Mouse (Mus musculus): ENCODE results near the gene Bcl2l2. TPM values are rescaled to one million over a fixed set of nuclear protein-coding genes. Genes with fewer than 3 reads are reported as not detected.

Bcl2l2 gene
- 0.66 and 0.95 TPM in 2 replicates for polyA plus RNA-seq (2012)

DNA sequence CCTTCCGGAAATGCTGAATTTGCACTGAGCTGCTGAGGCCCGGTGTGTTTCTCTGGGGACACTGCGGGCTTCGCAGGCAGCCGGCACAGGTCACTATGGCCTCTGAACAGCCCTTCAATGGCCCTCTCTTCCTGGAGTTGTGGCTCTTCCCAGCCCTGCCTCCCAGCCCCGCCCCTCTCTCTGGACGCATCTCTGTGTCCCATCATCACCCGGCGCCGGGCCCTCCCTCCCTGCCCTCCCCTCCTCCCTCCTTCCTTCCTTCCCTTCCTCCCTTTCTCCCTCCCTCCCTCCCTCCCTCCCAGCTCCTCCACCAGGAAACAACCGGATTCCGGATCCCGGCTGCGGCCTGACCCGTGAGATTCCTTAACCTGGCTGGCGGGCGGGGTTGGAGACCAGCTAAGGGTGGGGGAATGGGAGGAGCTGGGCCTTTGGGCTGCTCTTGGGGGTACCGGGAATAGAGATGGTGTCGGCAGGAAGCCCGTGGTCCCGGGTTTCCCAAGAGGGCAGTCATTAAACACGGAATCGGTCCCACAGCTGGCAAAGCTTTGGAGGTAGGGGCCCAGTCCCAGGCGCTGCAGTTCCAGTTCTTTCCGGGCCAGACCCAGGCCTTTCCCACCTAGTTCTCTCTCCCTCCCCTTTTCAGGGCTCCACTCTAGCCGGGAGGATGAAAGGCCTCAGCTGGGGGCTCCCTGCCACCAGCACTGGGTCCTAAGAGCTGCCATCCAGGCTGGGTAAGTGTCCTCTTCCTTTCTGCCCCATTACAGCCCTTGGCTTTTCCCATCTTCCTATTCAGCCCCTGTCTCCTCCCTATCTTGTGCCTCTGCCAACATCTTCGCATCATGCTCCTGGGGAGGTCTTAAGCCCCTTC lies at the start of gene Bcl2l2, which contains the start of gene Gm20521:
Gene Bcl2l2 (plus strand): TSS at position 224 of the 868 bp plus-strand sequence.
Gene Gm20521 (plus strand): TSS at position 288 of the 868 bp plus-strand sequence.
- Histone ChIP-seq H3K4me3 (replicated peaks) (peak within 1 kb of the TSS; percentile 59), H3K36me3 (ENCODE audit: control insufficient read depth) (peaks cover 4% of the 10 kb centered on the region; the same call in 1 of the 2 replicates), H3K27me3 (ENCODE audit: control insufficient read depth) (peaks cover 3% of the 10 kb centered on the region; the same call in 1 of the 2 replicates), H3K9me3 (ENCODE audit: control insufficient read depth, low read length) (peaks cover 5% of the 10 kb centered on the region), H3K4me1 (ENCODE audit: control insufficient read depth) (peaks cover 20% of the 10 kb centered on the region)
- TF ChIP-seq TAL1 (IDR thresholded peaks at IDR 0.05; ENCODE audit: low read length) (no peak), GATA1 (IDR thresholded peaks at IDR 0.05; ENCODE audit: low read length) (no peak)

DNA sequence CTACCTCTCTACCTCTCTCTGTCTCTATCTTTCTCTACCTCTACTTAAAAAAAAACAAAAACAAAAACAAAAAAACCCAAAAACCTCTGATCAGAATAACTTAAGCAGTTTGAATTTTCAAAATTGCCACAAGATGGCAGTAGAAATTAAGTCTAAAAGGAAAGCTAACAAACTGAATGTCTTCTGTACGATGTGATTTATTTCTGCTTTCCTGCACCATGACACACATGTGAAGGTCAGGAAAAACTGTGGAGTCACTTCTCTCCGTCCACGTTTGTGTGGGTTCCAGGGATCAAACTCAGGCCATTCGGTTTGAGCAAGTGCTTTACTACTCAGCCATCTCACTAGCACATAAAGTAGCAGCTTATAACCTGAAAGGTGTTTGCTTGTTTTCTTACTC lies 39.7 kb upstream of the Bcl2l2 start:
- no peaks in the 10 kb centered on the region for H3K4me1 ChIP-seq (ENCODE audit: control insufficient read depth)
- no peaks in the 10 kb centered on the region for H3K36me3 ChIP-seq (ENCODE audit: control insufficient read depth)
- TF ChIP-seq GATA1 (IDR thresholded peaks at IDR 0.05; ENCODE audit: low read length) (no peak), TAL1 (IDR thresholded peaks at IDR 0.05; ENCODE audit: low read length) (no peak)

DNA sequence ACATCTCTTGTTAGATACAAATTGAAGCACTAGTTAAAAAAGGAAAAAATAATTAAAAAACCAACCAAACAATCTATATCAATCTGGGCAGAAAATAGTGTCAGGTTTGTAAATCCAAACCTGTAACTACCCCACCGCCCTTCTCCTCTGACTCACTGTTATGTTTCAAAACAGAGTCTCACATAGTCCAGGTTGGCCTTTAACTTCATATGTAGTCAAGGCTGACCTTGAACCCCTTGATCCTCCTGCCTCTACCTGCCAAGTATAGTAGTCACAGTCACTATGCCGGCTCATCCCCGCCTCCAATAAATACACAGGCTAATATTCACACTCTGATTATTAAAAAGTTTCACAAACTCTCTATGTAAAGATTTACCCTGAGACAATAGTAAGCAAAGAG lies 27.5 kb upstream of the Bcl2l2 start:
- TF ChIP-seq GATA1 (IDR thresholded peaks at IDR 0.05; ENCODE audit: low read length) = no peak
- Histone ChIP-seq H3K36me3 (ENCODE audit: control insufficient read depth) (no peaks in the 10 kb centered on the region), H3K27me3 (ENCODE audit: control insufficient read depth) (no peaks in the 10 kb centered on the region), H3K4me1 (ENCODE audit: control insufficient read depth) (no peaks in the 10 kb centered on the region), H3K9me3 (ENCODE audit: control insufficient read depth, low read length) (no peaks in the 10 kb centered on the region), H3K4me3 (replicated peaks) (no peak overlapping the region)

More for the DNA sequence above, 39.7 kb upstream of the Bcl2l2 start:
- H3K9me3 ChIP-seq (ENCODE audit: control insufficient read depth, low read length) = no peaks in the 10 kb centered on the region
- no peak overlapping the region for H3K4me3 ChIP-seq (replicated peaks)
- no peaks in the 10 kb centered on the region for H3K27me3 ChIP-seq (ENCODE audit: control insufficient read depth)

DNA sequence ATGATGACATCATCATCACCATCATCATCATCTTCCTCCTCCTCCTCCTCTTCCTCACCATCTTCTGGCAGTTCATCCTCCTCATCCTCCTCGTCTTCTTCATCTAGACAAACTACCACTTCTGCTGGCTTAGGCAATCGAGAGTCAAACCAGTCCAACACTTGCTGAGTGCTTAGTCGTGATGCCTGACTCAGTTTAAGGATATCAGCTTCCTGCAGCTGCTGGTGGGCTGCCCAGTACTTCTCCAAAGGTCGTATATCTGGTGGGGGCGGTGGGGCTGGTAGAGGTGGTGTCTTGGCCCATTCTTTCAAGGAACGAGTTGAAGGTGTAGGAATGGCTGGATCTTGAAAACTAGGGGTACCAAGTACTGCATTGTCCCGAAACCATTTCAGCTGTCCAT lies 26.5 kb upstream of the Bcl2l2 start:
- Histone ChIP-seq H3K4me1 (ENCODE audit: control insufficient read depth) (no peaks in the 10 kb centered on the region), H3K4me3 (replicated peaks) (no peak overlapping the region), H3K27me3 (ENCODE audit: control insufficient read depth) (no peaks in the 10 kb centered on the region), H3K36me3 (ENCODE audit: control insufficient read depth) (no peaks in the 10 kb centered on the region), H3K9me3 (ENCODE audit: control insufficient read depth, low read length) (no peaks in the 10 kb centered on the region)
- TF ChIP-seq GATA1 (IDR thresholded peaks at IDR 0.05; ENCODE audit: low read length) (no peak), TAL1 (IDR thresholded peaks at IDR 0.05; ENCODE audit: low read length) (no peak)

DNA sequence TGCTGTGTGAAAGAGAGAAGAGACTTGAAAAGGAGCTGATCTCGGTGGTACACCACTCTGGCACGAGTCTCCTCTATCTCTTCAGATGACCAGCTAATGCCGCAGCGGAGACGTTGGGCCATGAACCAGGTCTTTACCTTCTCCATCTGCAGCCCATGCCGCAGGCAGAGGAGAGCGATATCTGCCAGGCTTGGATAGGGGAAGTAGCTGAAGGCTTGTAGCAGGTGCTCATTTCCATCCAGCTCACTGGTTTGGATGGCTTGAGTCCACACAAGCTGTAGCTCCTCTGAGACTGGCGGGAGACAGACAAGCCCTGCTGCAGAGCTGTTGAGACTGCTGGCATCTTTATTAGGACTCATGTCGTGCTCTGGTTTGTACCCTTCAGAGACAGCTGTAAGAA lies 25.3 kb upstream of the Bcl2l2 start:
- Histone ChIP-seq H3K36me3 (ENCODE audit: control insufficient read depth) (no peaks in the 10 kb centered on the region), H3K4me3 (replicated peaks) (no peak overlapping the region), H3K27me3 (ENCODE audit: control insufficient read depth) (no peaks in the 10 kb centered on the region), H3K4me1 (ENCODE audit: control insufficient read depth) (no peaks in the 10 kb centered on the region), H3K9me3 (ENCODE audit: control insufficient read depth, low read length) (no peaks in the 10 kb centered on the region)
- TF ChIP-seq TAL1 (IDR thresholded peaks at IDR 0.05; ENCODE audit: low read length) = no peak
- TF ChIP-seq GATA1 (IDR thresholded peaks at IDR 0.05; ENCODE audit: low read length) = no peak

DNA sequence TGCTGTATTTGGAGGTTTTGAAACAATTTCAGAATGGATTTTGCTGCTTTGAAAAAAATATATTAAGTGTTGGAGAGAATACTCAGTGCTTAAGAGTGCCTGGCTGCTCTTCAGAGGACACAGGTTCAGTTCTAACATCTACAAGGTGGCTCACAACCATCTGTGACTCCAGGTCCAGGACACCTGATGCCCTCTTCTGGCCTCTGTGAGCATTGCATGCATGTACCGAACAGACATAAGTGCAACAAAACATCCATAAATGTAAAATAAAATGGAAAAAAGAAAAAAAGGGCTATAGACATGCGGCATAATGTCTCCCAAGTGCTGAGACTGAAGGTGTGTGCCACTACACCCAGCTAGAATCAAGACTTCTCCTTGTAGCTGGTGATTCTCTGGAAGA lies 22.7 kb upstream of the Bcl2l2 start:
- no peak for TF ChIP-seq GATA1 (IDR thresholded peaks at IDR 0.05; ENCODE audit: low read length)
- TF ChIP-seq TAL1 (IDR thresholded peaks at IDR 0.05; ENCODE audit: low read length) = no peak
- H3K9me3 ChIP-seq (ENCODE audit: control insufficient read depth, low read length) = no peaks in the 10 kb centered on the region
- H3K4me3 ChIP-seq (replicated peaks) = no peak overlapping the region
- no peaks in the 10 kb centered on the region for H3K36me3 ChIP-seq (ENCODE audit: control insufficient read depth)
- H3K27me3 ChIP-seq (ENCODE audit: control insufficient read depth) = no peaks in the 10 kb centered on the region
- peaks cover 16% of the 10 kb centered on the region for H3K4me1 ChIP-seq (ENCODE audit: control insufficient read depth)

DNA sequence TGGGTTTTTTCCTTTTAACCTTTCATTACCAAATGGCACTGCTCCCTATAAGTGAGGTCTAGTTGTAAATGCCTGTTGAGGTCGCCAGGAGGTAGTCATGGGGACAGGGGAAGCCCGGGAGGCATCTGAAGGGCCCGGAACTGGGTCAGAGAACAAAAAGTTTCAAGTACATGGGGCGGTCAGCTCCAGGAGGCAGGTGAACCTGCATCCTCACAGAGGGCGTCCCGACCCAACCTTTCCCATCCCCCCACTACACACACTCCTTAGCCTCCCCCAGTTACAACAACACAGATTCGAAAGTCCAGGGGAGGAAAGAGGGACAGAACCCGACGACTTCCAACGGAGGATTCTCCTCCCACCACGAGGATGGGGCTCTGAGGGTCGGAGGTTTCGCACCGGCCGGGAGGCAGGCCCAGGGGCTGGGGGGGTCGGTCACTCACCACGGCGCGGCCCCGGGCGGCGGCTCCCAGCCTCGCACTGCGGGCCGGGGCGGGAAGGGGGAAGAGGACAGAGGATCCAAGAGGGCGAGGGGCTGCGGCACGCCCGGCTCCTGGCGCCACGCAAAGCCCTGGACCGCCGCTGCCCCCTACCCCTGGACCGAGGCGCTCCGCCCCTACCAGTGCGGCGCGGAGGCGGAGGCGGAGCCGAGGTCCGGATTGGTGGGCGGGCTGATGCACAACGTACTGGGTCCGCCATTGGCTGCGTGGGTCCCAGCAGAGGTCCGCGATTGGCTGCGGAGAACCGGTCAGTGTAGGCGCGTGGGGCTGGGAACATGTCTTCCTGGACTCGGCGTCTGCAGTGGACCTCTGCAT lies 19.5 kb upstream of the Bcl2l2 start:
- H3K9me3 ChIP-seq (ENCODE audit: control insufficient read depth, low read length) = no peaks in the 10 kb centered on the region; the same call in 1 of the 2 replicates
- no peak for TF ChIP-seq TAL1 (IDR thresholded peaks at IDR 0.05; ENCODE audit: low read length)
- TF ChIP-seq GATA1 (IDR thresholded peaks at IDR 0.05; ENCODE audit: low read length) = no peak
- peak overlapping the region; percentile 81 for H3K4me3 ChIP-seq (replicated peaks)
- H3K36me3 ChIP-seq (ENCODE audit: control insufficient read depth) = no peaks in the 10 kb centered on the region
- H3K4me1 ChIP-seq (ENCODE audit: control insufficient read depth) = peaks cover 16% of the 10 kb centered on the region
- no peaks in the 10 kb centered on the region for H3K27me3 ChIP-seq (ENCODE audit: control insufficient read depth)

DNA sequence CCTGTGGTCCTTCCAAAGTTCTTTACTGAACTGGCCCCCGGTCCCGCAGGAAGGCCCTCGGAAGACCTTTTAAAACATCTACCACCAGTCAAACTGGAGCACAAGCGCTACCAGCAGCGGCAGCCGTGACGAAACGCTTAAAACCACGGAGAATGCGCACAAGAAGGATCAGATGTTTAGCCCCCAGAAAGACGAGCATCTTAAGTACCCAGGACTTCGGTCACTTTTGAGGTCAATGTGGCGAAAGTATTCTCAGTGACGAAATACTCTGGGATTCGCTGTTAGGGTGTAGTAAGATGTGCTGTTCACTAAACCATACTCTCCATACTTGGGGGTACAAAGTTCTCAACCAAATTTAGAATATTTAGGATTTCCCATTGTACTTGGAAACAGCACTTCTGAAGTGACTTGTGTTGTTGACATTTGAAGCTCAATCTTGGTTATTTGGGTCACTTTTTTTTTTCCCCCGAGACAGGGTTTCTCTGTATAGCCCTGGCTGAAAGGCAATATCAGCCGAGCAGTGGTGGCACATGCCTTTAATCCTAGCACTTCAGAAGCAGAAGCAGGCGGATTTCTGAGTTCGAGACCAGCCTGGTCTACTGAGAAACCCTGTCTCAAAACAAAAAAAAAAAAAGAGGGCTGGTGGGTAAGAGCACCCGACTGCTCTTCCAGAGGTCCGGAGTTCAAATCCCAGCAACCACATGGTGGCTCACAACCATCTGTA lies 18.7 kb upstream of the Bcl2l2 start:
- H3K27me3 ChIP-seq (ENCODE audit: control insufficient read depth) = no peaks in the 10 kb centered on the region
- no peaks in the 10 kb centered on the region; the same call in 1 of the 2 replicates for H3K9me3 ChIP-seq (ENCODE audit: control insufficient read depth, low read length)
- no peaks in the 10 kb centered on the region for H3K36me3 ChIP-seq (ENCODE audit: control insufficient read depth)
- peaks cover 16% of the 10 kb centered on the region for H3K4me1 ChIP-seq (ENCODE audit: control insufficient read depth)
- peak overlapping the region; percentile 81 for H3K4me3 ChIP-seq (replicated peaks)
- TF ChIP-seq GATA1 (IDR thresholded peaks at IDR 0.05; ENCODE audit: low read length) (no peak), TAL1 (IDR thresholded peaks at IDR 0.05; ENCODE audit: low read length) (no peak)
